Mouse (Mus musculus): Measurements from ENCODE around the gene Kdm8. TPM values are rescaled to one million over a fixed set of nuclear protein-coding genes. Genes with fewer than 3 reads are reported as not detected.
A peak's percentile ranks its signal among the peaks of the same experiment; 100 is the strongest.

The Kdm8 gene
- polyA plus RNA-seq, 1 experiment from 2014 or later = 6.3 TPM

DNA sequence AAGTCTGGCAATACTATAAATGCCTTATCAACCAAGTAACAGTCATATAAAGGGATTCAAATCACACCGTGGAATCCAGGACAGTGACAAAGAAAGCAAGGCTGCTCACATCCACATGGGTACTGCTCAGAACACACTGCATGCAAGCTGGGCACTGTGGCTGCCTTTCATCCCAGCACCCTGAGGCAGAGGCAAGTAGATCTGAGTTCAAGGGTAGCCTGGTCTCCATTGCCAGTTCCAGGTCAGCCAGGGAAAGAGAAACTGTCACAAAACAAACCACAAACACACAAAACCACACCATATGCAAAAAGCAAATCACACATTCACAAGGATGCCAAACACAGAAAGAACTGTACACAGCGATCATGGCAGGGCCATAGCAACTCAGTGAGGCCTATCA, 45.2 kb downstream of the Kdm8 start:
- ATAC-seq (replicated peaks; ENCODE audit: extremely low read depth, insufficient read depth, low FRiP score) = no peak
- Histone ChIP-seq H3K9me3 (replicated peaks; ENCODE audit: control insufficient read depth, low read length) (no peaks in the 10 kb centered on the region), H3K9ac (ENCODE audit: low read length) (no peak overlapping the region), H3K4me2 (ENCODE audit: low read depth, low read length) (no peak overlapping the region), H3K36me3 (ENCODE audit: control insufficient read depth, insufficient read depth) (no peaks in the 10 kb centered on the region; the same call in 1 of the 2 replicates), H3K27me3 (ENCODE audit: control insufficient read depth, insufficient read depth, low read length) (no peaks in the 10 kb centered on the region), H3K4me1 (ENCODE audit: control insufficient read depth, insufficient read depth, low read length) (peaks cover 16% of the 10 kb centered on the region), H3K4me3 (ENCODE audit: low read length) (no peak overlapping the region), H3K27ac (ENCODE audit: low read length) (no peak overlapping the region)
- 89% methylated on average over 2 of the region's 2 CpGs for WGBS

GRCm38 (mm10) chr7:125490947-125491735, 46.7 kb downstream of the Kdm8 start, which contains the start of gene Nsmce1:
Gene Nsmce1, minus strand, starts transcription at chr7:125491596.
- Histone ChIP-seq H3K4me2 (ENCODE audit: low read depth, low read length) (peak within 1 kb of the TSS; percentile 82), H3K36me3 (ENCODE audit: control insufficient read depth, insufficient read depth) (no peaks in the 10 kb centered on the region; the same call in 1 of the 2 replicates), H3K27ac (ENCODE audit: low read length) (peak within 1 kb of the TSS; percentile 85), H3K9me3 (replicated peaks; ENCODE audit: control insufficient read depth, low read length) (no peaks in the 10 kb centered on the region), H3K4me1 (ENCODE audit: control insufficient read depth, insufficient read depth, low read length) (peaks cover 16% of the 10 kb centered on the region), H3K9ac (ENCODE audit: low read length) (peak within 1 kb of the TSS; percentile 88), H3K4me3 (ENCODE audit: low read length) (peak within 1 kb of the TSS; percentile 78), H3K27me3 (ENCODE audit: control insufficient read depth, insufficient read depth, low read length) (no peaks in the 10 kb centered on the region)
- ATAC-seq (replicated peaks; ENCODE audit: extremely low read depth, insufficient read depth, low FRiP score) = peak; percentile 96
- WGBS = under 1% methylated on average over 56 of the region's 56 CpGs

GRCm38 (mm10) chr7:125491760-125492159, 47.3 kb downstream of the Kdm8 start:
- no peak; the same call in 1 of the 2 replicates for ATAC-seq (replicated peaks; ENCODE audit: extremely low read depth, insufficient read depth, low FRiP score)

DNA sequence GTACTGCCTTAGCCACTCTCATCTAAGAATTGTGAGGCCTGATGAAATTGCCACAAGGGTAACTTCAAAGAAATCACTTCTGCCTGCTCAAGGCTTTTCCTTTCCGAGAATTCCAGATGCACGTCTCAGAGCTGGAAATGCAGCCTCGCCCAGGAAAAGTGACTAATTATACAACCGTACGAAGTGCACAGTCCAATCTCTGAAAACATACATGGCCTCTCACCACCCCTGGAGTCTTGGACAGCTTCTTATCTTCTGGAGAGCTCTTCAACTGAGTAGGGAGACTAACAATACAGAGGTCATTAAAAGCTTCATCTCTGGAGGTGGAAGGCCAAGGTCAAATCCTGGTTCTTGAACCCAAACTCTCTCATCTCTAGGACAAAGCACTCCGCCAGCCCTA, 48.1 kb downstream of the Kdm8 start:
- H3K9me3 ChIP-seq (replicated peaks; ENCODE audit: control insufficient read depth, low read length) = no peaks in the 10 kb centered on the region
- no peak overlapping the region for H3K9ac ChIP-seq (ENCODE audit: low read length)
- H3K27me3 ChIP-seq (ENCODE audit: control insufficient read depth, insufficient read depth, low read length) = no peaks in the 10 kb centered on the region
- H3K4me3 ChIP-seq (ENCODE audit: low read length) = no peak overlapping the region
- WGBS = 56% methylated on average over 6 of the region's 6 CpGs
- H3K36me3 ChIP-seq (ENCODE audit: control insufficient read depth, insufficient read depth) = no peaks in the 10 kb centered on the region
- H3K4me2 ChIP-seq (ENCODE audit: low read depth, low read length) = no peak overlapping the region
- peaks cover 16% of the 10 kb centered on the region for H3K4me1 ChIP-seq (ENCODE audit: control insufficient read depth, insufficient read depth, low read length)
- no peak overlapping the region for H3K27ac ChIP-seq (ENCODE audit: low read length)
- no peak for ATAC-seq (replicated peaks; ENCODE audit: extremely low read depth, insufficient read depth, low FRiP score)

More at GRCm38 (mm10) chr7:125491760-125492159, 47.3 kb downstream of the Kdm8 start:
- Histone ChIP-seq H3K36me3 (ENCODE audit: control insufficient read depth, insufficient read depth) (no peaks in the 10 kb centered on the region), H3K4me3 (ENCODE audit: low read length) (peak overlapping the region; percentile 78), H3K9ac (ENCODE audit: low read length) (peak overlapping the region; percentile 88), H3K27me3 (ENCODE audit: control insufficient read depth, insufficient read depth, low read length) (no peaks in the 10 kb centered on the region), H3K4me2 (ENCODE audit: low read depth, low read length) (peak overlapping the region; percentile 82), H3K27ac (ENCODE audit: low read length) (peak overlapping the region; percentile 85), H3K9me3 (replicated peaks; ENCODE audit: control insufficient read depth, low read length) (no peaks in the 10 kb centered on the region), H3K4me1 (ENCODE audit: control insufficient read depth, insufficient read depth, low read length) (peaks cover 16% of the 10 kb centered on the region)
- WGBS = 24% methylated on average over 12 of the region's 12 CpGs

GRCm38 (mm10) chr7:125495864-125496440, 51.5 kb downstream of the Kdm8 start:
- Histone ChIP-seq H3K4me1 (ENCODE audit: control insufficient read depth, insufficient read depth, low read length) (peaks cover 5% of the 10 kb centered on the region; the same call in 1 of the 2 replicates), H3K9me3 (replicated peaks; ENCODE audit: control insufficient read depth, low read length) (no peaks in the 10 kb centered on the region), H3K27me3 (ENCODE audit: control insufficient read depth, insufficient read depth, low read length) (no peaks in the 10 kb centered on the region), H3K4me3 (ENCODE audit: low read length) (no peak overlapping the region), H3K9ac (ENCODE audit: low read length) (no peak overlapping the region), H3K27ac (ENCODE audit: low read length) (no peak overlapping the region), H3K4me2 (ENCODE audit: low read depth, low read length) (no peak overlapping the region), H3K36me3 (ENCODE audit: control insufficient read depth, insufficient read depth) (no peaks in the 10 kb centered on the region)
- WGBS = 57% methylated on average over 6 of the region's 6 CpGs
- ATAC-seq (replicated peaks; ENCODE audit: extremely low read depth, insufficient read depth, low FRiP score) = no peak

- Histone ChIP-seq H3K27me3 (ENCODE audit: control insufficient read depth, insufficient read depth, low read length) (no peaks in the 10 kb centered on the region), H3K4me2 (ENCODE audit: low read depth, low read length) (no peak overlapping the region), H3K9me3 (replicated peaks; ENCODE audit: control insufficient read depth, low read length) (no peaks in the 10 kb centered on the region), H3K4me1 (ENCODE audit: control insufficient read depth, insufficient read depth, low read length) (no peaks in the 10 kb centered on the region), H3K4me3 (ENCODE audit: low read length) (no peak overlapping the region), H3K27ac (ENCODE audit: low read length) (no peak overlapping the region), H3K36me3 (ENCODE audit: control insufficient read depth, insufficient read depth) (no peaks in the 10 kb centered on the region), H3K9ac (ENCODE audit: low read length) (no peak overlapping the region)
- no peak; the same call in 1 of the 2 replicates for ATAC-seq (replicated peaks; ENCODE audit: extremely low read depth, insufficient read depth, low FRiP score)
- WGBS = 51% methylated on average over 13 of the region's 13 CpGs
Measured at GRCm38 (mm10) chr7:125499927-125500868, 55.7 kb downstream of the Kdm8 start.

GRCm38 (mm10) chr7:125500879-125501278, 56.4 kb downstream of the Kdm8 start:
- Histone ChIP-seq H3K27ac (ENCODE audit: low read length) (no peak overlapping the region), H3K27me3 (ENCODE audit: control insufficient read depth, insufficient read depth, low read length) (no peaks in the 10 kb centered on the region), H3K4me3 (ENCODE audit: low read length) (no peak overlapping the region), H3K4me1 (ENCODE audit: control insufficient read depth, insufficient read depth, low read length) (no peaks in the 10 kb centered on the region), H3K4me2 (ENCODE audit: low read depth, low read length) (no peak overlapping the region), H3K9ac (ENCODE audit: low read length) (no peak overlapping the region), H3K9me3 (replicated peaks; ENCODE audit: control insufficient read depth, low read length) (no peaks in the 10 kb centered on the region), H3K36me3 (ENCODE audit: control insufficient read depth, insufficient read depth) (no peaks in the 10 kb centered on the region)
- 85% methylated on average over 7 of the region's 7 CpGs for WGBS
- ATAC-seq (replicated peaks; ENCODE audit: extremely low read depth, insufficient read depth, low FRiP score) = no peak

DNA sequence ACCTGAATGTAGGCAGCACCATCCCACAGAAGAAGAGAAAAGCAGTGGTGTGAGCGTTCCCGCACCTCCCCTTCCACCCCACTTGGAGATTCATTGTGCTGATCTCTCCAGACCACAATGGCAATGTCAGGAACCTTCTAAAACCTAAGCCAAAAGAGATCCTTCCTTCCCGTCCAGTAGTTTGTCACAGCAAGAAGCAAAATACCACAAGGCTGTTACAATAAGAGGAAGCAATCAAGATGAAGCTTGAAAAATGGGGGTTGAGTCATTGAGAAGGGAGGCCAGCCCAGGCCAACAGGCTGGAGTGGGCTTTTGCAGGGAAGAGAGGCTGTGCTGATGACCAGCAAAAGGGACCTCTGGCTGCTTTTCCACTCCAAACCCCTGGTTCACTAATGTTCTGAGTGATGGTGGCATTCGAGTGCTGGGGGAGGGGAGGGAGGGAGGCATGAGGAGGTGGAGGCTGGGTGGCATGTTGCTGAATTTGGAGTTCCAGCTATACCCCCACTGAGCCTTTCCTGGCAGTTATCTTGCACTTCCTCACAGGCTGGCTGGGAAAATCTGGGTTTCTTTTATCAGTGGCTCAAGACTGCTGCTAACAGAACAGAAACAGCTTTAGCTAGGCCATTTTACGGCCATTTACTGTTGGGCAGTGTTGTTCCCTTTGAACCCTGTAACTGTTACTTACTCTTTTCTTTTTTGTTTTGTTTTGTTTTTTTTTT, 59.1 kb downstream of the Kdm8 start:
- Histone ChIP-seq H3K36me3 (ENCODE audit: control insufficient read depth, insufficient read depth) (no peaks in the 10 kb centered on the region), H3K4me2 (ENCODE audit: low read depth, low read length) (no peak overlapping the region), H3K9ac (ENCODE audit: low read length) (no peak overlapping the region), H3K27me3 (ENCODE audit: control insufficient read depth, insufficient read depth, low read length) (no peaks in the 10 kb centered on the region), H3K4me3 (ENCODE audit: low read length) (no peak overlapping the region), H3K4me1 (ENCODE audit: control insufficient read depth, insufficient read depth, low read length) (no peaks in the 10 kb centered on the region), H3K9me3 (replicated peaks; ENCODE audit: control insufficient read depth, low read length) (no peaks in the 10 kb centered on the region), H3K27ac (ENCODE audit: low read length) (peak overlapping the region; percentile 37; the same call in 1 of the 2 replicates)
- no peak for ATAC-seq (replicated peaks; ENCODE audit: extremely low read depth, insufficient read depth, low FRiP score)
- WGBS = 56% methylated on average over 5 of the region's 5 CpGs
